Mouse (Mus musculus): ENCODE data around the gene Dtx2. TPM values are rescaled to one million over a fixed set of nuclear protein-coding genes. Genes with fewer than 3 reads are reported as not detected.
A peak's percentile ranks its signal among the peaks of the same experiment; 100 is the strongest.

Dtx2 gene
- polyA plus RNA-seq, 1 experiment from 2014 or later, result 34.8 TPM

- 2% methylated on average over 11 of the region's 11 CpGs for WGBS
These were observed 32.5 kb upstream of the Dtx2 start for GRCm38 (mm10) chr5:135962125-135962491.

GRCm38 (mm10) chr5:135962492-135963279 lies 31.9 kb upstream of the Dtx2 start:
- Histone ChIP-seq H3K36me3 (no peaks in the 10 kb centered on the region), H3K27me3 (ENCODE audit: insufficient read depth, poor library complexity, severe bottlenecking) (peaks cover 20% of the 10 kb centered on the region), H3K27ac (peak overlapping the region; percentile 97), H3K4me3 (peak overlapping the region; percentile 65), H3K4me1 (replicated peaks) (peaks cover 41% of the 10 kb centered on the region), H3K9me3 (no peaks in the 10 kb centered on the region)
- DNase-seq (ENCODE audit: low spot score), result peak; percentile 99
- under 1% methylated on average over 64 of the region's 64 CpGs for WGBS

More at GRCm38 (mm10) chr5:135962125-135962491, 32.5 kb upstream of the Dtx2 start:
- H3K27ac ChIP-seq, result peak overlapping the region; percentile 97
- no peak for DNase-seq (ENCODE audit: low spot score)
- H3K36me3 ChIP-seq, result no peaks in the 10 kb centered on the region
- peak overlapping the region; percentile 65 for H3K4me3 ChIP-seq
- H3K27me3 ChIP-seq (ENCODE audit: insufficient read depth, poor library complexity, severe bottlenecking), result peaks cover 20% of the 10 kb centered on the region
- peaks cover 46% of the 10 kb centered on the region for H3K4me1 ChIP-seq (replicated peaks)
- H3K9me3 ChIP-seq, result no peaks in the 10 kb centered on the region

GRCm38 (mm10) chr5:135963280-135963627 lies 31.3 kb upstream of the Dtx2 start:
- Histone ChIP-seq H3K27me3 (ENCODE audit: insufficient read depth, poor library complexity, severe bottlenecking) (peaks cover 20% of the 10 kb centered on the region), H3K27ac (peak overlapping the region; percentile 97), H3K4me1 (replicated peaks) (peaks cover 35% of the 10 kb centered on the region), H3K36me3 (no peaks in the 10 kb centered on the region), H3K9me3 (no peaks in the 10 kb centered on the region), H3K4me3 (peak overlapping the region; percentile 65)
- DNase-seq (ENCODE audit: low spot score), result no peak
- WGBS, result 8% methylated on average over 6 of the region's 6 CpGs

- H3K9me3 ChIP-seq, result no peaks in the 10 kb centered on the region
- no peak overlapping the region for H3K27ac ChIP-seq
- H3K4me1 ChIP-seq (replicated peaks), result peaks cover 32% of the 10 kb centered on the region
- peak overlapping the region; percentile 18; the same call in 1 of the 2 replicates for H3K4me3 ChIP-seq
- peaks cover 20% of the 10 kb centered on the region for H3K27me3 ChIP-seq (ENCODE audit: insufficient read depth, poor library complexity, severe bottlenecking)
- H3K36me3 ChIP-seq, result no peaks in the 10 kb centered on the region
- WGBS, result 10% methylated on average over 24 of the region's 24 CpGs
- no peak for DNase-seq (ENCODE audit: low spot score)
These were observed 29.1 kb upstream of the Dtx2 start for GRCm38 (mm10) chr5:135965501-135965930.

GRCm38 (mm10) chr5:135966866-135967265 lies 27.7 kb upstream of the Dtx2 start:
- DNase-seq (ENCODE audit: low spot score), result no peak
- H3K27ac ChIP-seq, result no peak overlapping the region
- peaks cover 20% of the 10 kb centered on the region for H3K27me3 ChIP-seq (ENCODE audit: insufficient read depth, poor library complexity, severe bottlenecking)
- no peaks in the 10 kb centered on the region for H3K36me3 ChIP-seq
- H3K4me3 ChIP-seq, result no peak overlapping the region
- peaks cover 20% of the 10 kb centered on the region for H3K4me1 ChIP-seq (replicated peaks)
- no peaks in the 10 kb centered on the region for H3K9me3 ChIP-seq
- WGBS, result 62% methylated on average over 9 of the region's 9 CpGs

GRCm38 (mm10) chr5:135968781-135969180 lies 25.8 kb upstream of the Dtx2 start:
- no peak overlapping the region for H3K4me3 ChIP-seq
- H3K27ac ChIP-seq, result no peak overlapping the region
- peaks cover 20% of the 10 kb centered on the region for H3K27me3 ChIP-seq (ENCODE audit: insufficient read depth, poor library complexity, severe bottlenecking)
- H3K4me1 ChIP-seq (replicated peaks), result peaks cover 6% of the 10 kb centered on the region; the same call in 1 of the 2 replicates
- WGBS, result 56% methylated on average over 1 of the region's 1 CpGs
- peak; percentile 54 for DNase-seq (ENCODE audit: low spot score)
- H3K36me3 ChIP-seq, result no peaks in the 10 kb centered on the region
- H3K9me3 ChIP-seq, result no peaks in the 10 kb centered on the region

- Histone ChIP-seq H3K4me3 (no peak overlapping the region), H3K27ac (no peak overlapping the region), H3K27me3 (ENCODE audit: insufficient read depth, poor library complexity, severe bottlenecking) (peaks cover 8% of the 10 kb centered on the region), H3K9me3 (no peaks in the 10 kb centered on the region), H3K4me1 (replicated peaks) (peaks cover 13% of the 10 kb centered on the region), H3K36me3 (no peaks in the 10 kb centered on the region)
- WGBS, result 83% methylated on average over 6 of the region's 6 CpGs
- no peak for DNase-seq (ENCODE audit: low spot score)
These were observed 24.4 kb upstream of the Dtx2 start for GRCm38 (mm10) chr5:135970247-135970646.

GRCm38 (mm10) chr5:135971876-135972275 lies 22.7 kb upstream of the Dtx2 start:
- WGBS, result 86% methylated on average over 7 of the region's 7 CpGs

GRCm38 (mm10) chr5:135974365-135974764 lies 20.2 kb upstream of the Dtx2 start, which contains the start of gene Ssc4d:
Ssc4d (minus strand) TSS chr5:135974531.
- H3K4me3 ChIP-seq, result peak within 1 kb of the TSS; percentile 28; the same call in 1 of the 2 replicates
- H3K27ac ChIP-seq, result peak within 1 kb of the TSS; percentile 53; the same call in 1 of the 2 replicates
- no peak for DNase-seq (ENCODE audit: low spot score)
- no peaks in the 10 kb centered on the region for H3K9me3 ChIP-seq
- no peaks in the 10 kb centered on the region for H3K36me3 ChIP-seq
- no peaks in the 10 kb centered on the region for H3K27me3 ChIP-seq (ENCODE audit: insufficient read depth, poor library complexity, severe bottlenecking)
- peaks cover 7% of the 10 kb centered on the region for H3K4me1 ChIP-seq (replicated peaks)
- 18% methylated on average over 9 of the region's 9 CpGs for WGBS

More at GRCm38 (mm10) chr5:135971876-135972275, 22.7 kb upstream of the Dtx2 start:
- H3K9me3 ChIP-seq, result no peaks in the 10 kb centered on the region
- H3K36me3 ChIP-seq, result no peaks in the 10 kb centered on the region
- DNase-seq (ENCODE audit: low spot score), result no peak
- H3K27ac ChIP-seq, result no peak overlapping the region
- H3K4me3 ChIP-seq, result no peak overlapping the region
- no peaks in the 10 kb centered on the region for H3K27me3 ChIP-seq (ENCODE audit: insufficient read depth, poor library complexity, severe bottlenecking)
- H3K4me1 ChIP-seq (replicated peaks), result peaks cover 7% of the 10 kb centered on the region

- H3K9me3 ChIP-seq, result no peaks in the 10 kb centered on the region
- H3K4me1 ChIP-seq (replicated peaks), result peaks cover 7% of the 10 kb centered on the region
- no peaks in the 10 kb centered on the region for H3K27me3 ChIP-seq (ENCODE audit: insufficient read depth, poor library complexity, severe bottlenecking)
- H3K36me3 ChIP-seq, result no peaks in the 10 kb centered on the region
- H3K27ac ChIP-seq, result no peak overlapping the region
- no peak overlapping the region for H3K4me3 ChIP-seq
- WGBS, result 90% methylated on average over 8 of the region's 8 CpGs
- DNase-seq (ENCODE audit: low spot score), result no peak
These were observed 18.5 kb upstream of the Dtx2 start for GRCm38 (mm10) chr5:135975893-135976668.

GRCm38 (mm10) chr5:135979381-135979780 lies 15.2 kb upstream of the Dtx2 start:
- H3K4me1 ChIP-seq (replicated peaks), result peaks cover 3% of the 10 kb centered on the region
- WGBS, result 85% methylated on average over 5 of the region's 5 CpGs
- H3K27ac ChIP-seq, result no peak overlapping the region

GRCm38 (mm10) chr5:135979904-135980303 lies 14.7 kb upstream of the Dtx2 start, which contains the start of gene Zp3:
Zp3 (plus strand) TSS chr5:135980099.
- H3K36me3 ChIP-seq, result no peaks in the 10 kb centered on the region
- H3K9me3 ChIP-seq, result no peaks in the 10 kb centered on the region
- H3K27ac ChIP-seq, result no peak within 1 kb of the TSS
- DNase-seq (ENCODE audit: low spot score), result no peak
- H3K4me3 ChIP-seq, result no peak within 1 kb of the TSS
- no peaks in the 10 kb centered on the region for H3K27me3 ChIP-seq (ENCODE audit: insufficient read depth, poor library complexity, severe bottlenecking)
- H3K4me1 ChIP-seq (replicated peaks), result no peaks in the 10 kb centered on the region
- 76% methylated on average over 8 of the region's 8 CpGs for WGBS

More at GRCm38 (mm10) chr5:135979381-135979780, 15.2 kb upstream of the Dtx2 start:
- Histone ChIP-seq H3K4me3 (no peak overlapping the region), H3K9me3 (no peaks in the 10 kb centered on the region), H3K27me3 (ENCODE audit: insufficient read depth, poor library complexity, severe bottlenecking) (no peaks in the 10 kb centered on the region), H3K36me3 (no peaks in the 10 kb centered on the region)
- no peak for DNase-seq (ENCODE audit: low spot score)

GRCm38 (mm10) chr5:135982398-135982797 lies 12.2 kb upstream of the Dtx2 start:
- DNase-seq (ENCODE audit: low spot score), result peak; percentile 70
- Histone ChIP-seq H3K4me3 (no peak overlapping the region), H3K36me3 (no peaks in the 10 kb centered on the region), H3K4me1 (replicated peaks) (0 out of 2 replicates have a peak, but pooled peaks cover 3% of the 10 kb centered on the region), H3K9me3 (no peaks in the 10 kb centered on the region), H3K27ac (no peak overlapping the region), H3K27me3 (ENCODE audit: insufficient read depth, poor library complexity, severe bottlenecking) (no peaks in the 10 kb centered on the region)
- WGBS, result 39% methylated on average over 6 of the region's 6 CpGs
